Mouse (Mus musculus) heart, postnatal 0 days (tissue): Measurements from ENCODE around the gene Nrcam.

Experiments
- CTCF ChIP-seq: IDR thresholded peaks from 2 replicates; pipeline ENCODE4 v1.5.1; 2016; ENCODE audit warnings: antibody characterized with exemption, control low read depth, low read depth
- EP300 ChIP-seq: IDR thresholded peaks from 2 replicates; pipeline ENCODE4 v1.6.1; 2016; ENCODE audit warnings: antibody characterized with exemption, low read depth

GRCm38 (mm10) chr12:44481415-44481814, 152.7 kb downstream of the Nrcam start:
- TF ChIP-seq CTCF (no peak), EP300 (no peak)
